Mouse (Mus musculus): ENCODE data around the gene Rhoc. TPM values are rescaled to one million over a fixed set of nuclear protein-coding genes. Genes with fewer than 3 reads are reported as not detected.
"Not testable (repeated sequence)": the region's sequence is repeated elsewhere in the genome, so short reads cannot be mapped to it uniquely, and the experiment has no call there.

The Rhoc gene
- polyA plus RNA-seq, 1 experiment from 2014 or later = 26.4 TPM

DNA sequence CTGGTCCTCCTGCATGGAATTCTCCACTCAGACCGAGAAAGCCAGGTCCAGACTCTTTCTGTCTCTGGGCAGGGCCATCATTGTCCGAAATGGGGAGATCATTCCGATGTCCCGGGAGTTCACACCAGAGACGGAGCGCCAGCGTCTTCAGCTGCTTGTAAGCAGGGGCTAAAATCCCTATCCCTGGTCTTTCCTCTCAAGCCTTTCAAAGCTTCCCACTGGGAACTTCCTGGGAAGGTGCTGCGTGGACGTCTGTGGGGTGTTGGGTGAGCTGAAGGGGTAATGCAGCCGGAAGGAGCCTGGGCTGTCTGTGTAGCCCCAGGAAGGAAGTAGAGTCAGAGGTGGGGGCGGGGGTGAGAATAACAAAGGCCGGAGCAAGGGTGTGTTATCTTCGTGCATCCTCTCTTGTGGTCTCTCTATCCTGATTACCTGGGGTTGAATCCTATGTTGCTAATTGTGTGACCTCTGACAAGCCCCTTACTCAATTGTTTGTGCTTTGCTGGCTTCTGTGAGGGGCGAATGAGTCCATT lies 4.1 kb upstream of the Rhoc start:
- DNase-seq (ENCODE audit: low spot score) = no peak

DNA sequence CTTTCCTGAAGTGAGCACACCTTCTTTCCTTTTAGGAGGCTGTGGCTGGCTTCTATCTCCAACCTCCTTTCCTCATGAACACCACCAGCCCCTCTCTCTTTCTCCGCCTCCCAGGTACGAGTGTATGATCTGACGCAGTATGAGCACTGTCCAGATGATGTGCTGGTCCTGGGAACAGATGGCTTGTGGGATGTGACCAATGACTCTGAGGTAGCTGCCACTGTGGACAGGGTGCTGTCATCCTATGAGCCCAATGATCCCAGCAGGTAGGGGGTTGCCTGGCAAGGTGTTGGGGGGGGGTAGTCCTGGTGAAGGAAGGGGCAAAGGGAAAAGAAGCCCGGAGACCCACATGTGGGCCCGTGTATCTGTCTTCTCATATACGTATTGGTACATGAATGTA lies 2.9 kb upstream of the Rhoc start:
- no peak for DNase-seq (ENCODE audit: low spot score)

DNA sequence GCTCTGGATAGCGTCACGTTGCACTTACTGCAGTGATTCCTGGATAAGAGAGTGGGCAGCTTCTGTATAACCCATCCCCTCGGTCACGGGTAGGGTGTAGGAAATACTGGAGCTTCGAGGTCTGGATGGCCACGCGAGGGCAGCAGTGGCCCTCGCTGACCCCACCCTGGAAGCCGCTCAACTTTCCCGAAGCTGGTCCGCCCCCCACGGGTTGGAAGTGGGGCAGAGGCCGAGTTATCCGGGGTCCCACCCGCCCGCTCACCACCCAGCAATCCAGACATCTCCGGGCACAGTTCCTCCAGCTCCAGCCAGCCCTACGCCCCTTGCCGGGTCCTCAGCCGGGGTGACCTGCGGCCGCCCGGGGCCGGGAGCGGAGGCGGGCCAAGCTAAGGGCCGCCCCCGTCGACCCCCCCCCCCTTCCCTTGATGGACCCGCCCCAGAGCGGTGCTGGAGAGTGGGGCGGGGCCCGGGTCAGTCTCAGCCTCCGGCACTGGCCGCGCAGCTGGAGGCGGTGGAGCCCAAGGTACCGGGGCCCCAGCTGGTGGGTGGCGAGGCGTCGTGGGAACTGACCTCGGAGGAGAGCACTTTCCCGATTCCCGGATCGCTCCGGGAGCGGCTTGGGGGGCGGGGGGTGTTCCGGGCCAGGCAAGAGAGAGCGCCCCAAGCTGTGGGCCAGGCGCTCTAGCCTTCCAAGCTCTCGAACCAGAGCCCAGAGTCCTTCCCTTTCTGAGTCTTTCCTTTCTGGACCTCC lies 561 bp downstream of the Rhoc start:
- DNase-seq (ENCODE audit: low spot score) = no peak

DNA sequence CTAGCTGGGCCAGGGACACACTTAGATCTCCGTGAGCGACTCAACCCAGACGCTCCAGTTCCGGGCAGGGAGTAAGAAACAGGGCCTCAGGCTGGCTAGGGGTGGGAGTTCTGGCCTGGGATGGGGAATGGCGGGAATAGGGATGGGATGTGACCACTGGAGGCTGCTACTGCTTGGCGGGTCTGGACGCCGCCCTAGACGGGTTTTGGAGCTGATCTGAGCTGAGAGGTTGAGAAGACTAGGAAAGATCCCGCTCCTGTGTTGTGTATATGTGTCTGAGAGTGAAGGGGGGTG lies 1.1 kb downstream of the Rhoc start:
- no peak for DNase-seq (ENCODE audit: low spot score)

DNA sequence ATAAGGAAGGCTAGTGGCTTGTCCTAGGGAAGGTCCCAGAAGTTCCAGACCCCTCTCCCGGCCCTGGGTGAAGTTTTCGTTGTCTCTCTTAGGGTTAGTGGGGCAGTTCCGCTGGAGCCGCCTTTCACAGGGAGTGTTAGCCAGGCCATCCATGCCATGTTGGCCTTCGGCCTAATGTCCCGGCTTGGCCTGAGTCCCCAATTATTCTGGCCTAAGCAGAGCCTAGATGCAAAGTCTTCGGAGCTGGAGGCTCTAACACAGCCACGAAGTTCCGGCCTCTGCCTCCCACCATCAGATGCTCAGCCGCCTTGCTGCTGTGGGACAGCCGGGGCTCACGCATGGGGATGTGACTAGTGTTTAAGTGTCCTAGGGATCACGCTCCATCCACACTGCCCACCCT lies 1.6 kb downstream of the Rhoc start:
- no peak for DNase-seq (ENCODE audit: low spot score)

DNA sequence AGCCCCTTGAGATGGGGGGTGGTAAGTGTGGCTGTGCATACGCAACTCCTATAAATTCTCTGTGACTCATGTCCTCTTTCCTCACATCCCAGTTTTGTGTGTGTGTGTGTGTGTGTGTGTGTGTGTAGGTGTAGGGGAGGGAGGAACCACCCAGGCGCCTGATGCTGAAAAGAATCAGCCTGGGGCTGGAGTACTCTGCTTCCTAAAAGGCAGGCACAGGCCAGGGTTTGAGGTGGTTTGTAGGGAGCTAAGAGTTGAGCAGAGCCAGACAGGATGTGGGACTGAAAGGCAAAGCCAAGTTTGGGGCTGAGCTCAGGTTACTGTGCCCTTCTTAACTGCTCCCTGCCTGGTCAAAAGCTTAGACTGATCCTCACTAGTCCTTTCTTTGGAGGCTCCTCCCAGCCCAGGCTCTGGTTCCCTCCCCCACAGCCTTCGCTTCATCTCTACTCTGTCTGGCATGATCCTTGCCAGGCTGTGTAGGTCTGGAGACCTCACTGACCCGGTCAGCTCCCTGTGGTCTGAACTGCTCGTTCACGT lies 2.3 kb downstream of the Rhoc start:
- DNase-seq (ENCODE audit: low spot score) = no peak

DNA sequence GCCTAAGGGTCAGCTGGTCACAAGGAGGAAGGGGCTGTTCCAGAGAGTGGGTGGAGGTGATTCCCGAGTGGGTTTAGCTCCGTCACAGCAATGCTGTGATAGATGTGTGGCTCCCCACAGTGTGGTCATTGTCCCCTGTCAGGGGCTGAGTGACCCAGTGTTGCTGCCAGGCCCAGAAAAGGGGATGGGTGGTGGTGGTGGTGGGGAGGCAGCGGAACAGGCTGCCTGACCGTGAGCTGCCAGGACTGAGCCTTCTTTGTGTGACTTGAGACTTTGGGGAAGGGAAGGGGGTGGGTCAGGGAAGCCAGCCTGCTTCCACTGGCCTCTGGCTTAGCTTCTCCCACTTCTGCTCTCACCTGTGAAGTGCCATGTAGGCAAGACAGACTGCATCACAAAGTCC lies 2.8 kb downstream of the Rhoc start:
- DNase-seq (ENCODE audit: low spot score) = no peak

DNA sequence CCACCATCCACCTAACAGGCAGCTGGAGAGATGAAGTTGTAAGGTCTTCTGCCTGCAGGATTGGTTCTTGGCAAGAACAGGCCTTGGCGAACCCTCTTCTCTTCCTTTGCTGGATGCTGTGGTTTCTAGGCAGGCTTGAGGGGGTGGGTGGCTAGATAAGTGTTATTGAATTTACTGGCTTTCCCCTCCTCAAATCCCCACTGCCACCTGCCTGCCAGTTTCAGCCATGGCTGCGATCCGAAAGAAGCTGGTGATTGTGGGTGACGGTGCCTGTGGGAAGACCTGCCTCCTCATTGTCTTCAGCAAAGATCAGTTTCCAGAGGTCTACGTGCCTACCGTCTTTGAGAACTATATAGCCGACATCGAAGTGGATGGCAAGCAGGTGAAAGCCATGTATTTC lies 3.5 kb downstream of the Rhoc start:
- DNase-seq (ENCODE audit: low spot score) = no peak

DNA sequence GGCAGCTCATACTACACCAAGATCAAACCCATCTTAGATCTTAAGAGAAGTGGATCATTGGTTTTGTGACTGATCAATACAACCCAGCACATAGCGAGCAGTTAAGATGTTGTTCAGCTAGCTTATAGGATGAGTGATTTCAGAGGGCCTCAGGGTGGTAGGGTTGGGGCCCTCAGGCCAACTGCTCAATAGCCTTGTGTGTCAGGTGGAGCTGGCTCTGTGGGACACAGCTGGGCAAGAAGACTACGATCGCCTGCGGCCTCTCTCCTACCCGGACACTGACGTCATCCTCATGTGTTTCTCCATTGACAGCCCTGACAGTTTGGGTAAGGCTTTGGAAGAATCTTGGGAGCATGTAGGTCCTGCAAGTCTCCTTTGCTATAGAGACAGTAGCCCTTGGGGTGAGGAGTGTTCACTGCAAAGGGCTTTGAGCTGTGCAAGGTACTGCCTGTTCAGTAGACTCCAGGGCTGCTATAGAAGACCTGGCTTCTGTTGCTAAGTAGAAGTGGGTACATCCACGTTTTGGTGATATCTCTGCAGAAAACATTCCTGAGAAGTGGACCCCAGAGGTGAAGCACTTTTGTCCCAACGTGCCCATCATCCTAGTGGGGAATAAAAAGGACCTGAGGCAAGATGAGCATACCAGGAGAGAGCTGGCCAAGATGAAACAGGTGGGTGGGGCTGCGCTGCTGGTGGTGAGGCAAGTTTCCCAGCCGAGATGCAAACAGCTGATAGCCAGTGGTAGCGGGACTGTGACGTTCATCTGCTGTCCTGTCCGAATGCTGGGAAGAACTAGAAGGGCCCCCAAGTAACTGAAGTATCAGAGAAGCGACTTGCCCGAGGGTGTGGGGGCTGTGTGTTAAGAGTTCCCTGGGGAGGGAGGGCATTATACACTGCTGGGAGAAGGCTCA lies 4.4 kb downstream of the Rhoc start:
- DNase-seq (ENCODE audit: low spot score) = no peak

DNA sequence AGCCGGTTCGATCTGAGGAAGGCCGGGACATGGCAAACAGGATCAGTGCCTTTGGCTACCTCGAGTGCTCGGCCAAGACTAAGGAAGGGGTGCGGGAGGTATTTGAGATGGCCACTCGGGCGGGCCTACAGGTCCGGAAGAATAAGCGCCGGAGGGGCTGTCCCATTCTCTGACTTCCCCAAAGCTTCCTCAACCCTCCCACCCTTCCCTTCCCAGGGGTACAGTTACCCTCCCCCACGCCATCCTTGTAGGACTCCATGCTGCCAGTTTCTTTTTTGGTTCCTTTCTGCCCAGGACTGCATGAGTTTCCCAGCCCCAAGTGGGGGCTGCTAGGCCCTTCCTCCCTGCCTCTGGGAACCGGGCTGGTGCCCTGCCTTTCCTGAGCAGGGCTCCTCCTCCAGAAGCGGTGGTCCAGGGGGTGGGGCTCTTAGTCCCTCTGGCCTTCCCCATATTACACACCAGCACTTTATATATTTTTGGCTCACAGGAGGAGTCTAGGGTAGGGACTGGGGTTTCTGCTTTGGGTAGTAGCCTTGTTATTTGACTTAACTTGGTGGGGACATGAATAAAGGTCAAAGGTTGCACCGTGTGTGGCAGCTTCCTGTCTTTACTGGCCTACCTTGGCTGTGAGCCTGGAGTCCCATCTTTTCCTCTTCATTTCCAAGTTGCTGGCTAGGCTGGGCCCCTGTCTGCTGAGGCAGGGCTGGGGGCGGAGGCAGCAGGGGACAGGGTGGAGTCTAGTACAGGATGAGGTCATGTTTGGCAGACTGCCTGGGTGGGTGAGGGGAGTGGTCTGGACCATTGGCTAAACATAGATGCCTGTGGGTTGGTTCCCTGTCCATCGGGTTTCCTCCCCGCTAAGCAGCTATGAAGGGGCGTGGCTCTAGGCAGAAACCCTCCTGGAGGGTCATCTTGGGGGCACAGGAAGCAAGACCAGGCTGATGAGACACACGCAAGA lies 6.0 kb downstream of the Rhoc start:
- no peak for DNase-seq (ENCODE audit: low spot score)

DNA sequence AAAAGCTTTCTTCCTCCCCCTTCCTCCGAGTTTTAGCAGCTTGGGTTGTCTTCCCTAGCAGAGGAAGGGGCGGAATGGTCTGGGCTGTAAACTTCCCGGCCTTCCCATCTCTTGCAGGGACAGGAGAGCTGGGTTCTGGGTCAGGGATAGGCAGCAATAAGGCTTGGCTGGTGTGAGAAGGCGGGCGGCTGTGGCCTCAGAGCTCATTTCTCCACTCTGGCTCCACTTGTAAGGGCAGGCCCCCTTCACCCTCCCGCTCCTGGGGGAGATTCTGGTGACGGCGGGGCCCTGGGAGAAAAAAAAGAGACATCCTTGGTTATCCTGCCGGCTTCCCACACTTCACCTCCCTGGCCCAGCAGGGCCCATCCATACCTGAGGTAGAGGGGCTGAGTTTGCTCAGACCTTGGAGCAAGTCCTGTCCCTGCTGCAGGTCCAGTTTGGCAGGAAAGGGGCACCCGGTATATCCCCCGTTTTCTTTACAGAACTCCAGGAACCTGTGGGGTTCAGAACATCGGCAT lies 6.8 kb downstream of the Rhoc start:
- DNase-seq (ENCODE audit: low spot score) = no peak

DNA sequence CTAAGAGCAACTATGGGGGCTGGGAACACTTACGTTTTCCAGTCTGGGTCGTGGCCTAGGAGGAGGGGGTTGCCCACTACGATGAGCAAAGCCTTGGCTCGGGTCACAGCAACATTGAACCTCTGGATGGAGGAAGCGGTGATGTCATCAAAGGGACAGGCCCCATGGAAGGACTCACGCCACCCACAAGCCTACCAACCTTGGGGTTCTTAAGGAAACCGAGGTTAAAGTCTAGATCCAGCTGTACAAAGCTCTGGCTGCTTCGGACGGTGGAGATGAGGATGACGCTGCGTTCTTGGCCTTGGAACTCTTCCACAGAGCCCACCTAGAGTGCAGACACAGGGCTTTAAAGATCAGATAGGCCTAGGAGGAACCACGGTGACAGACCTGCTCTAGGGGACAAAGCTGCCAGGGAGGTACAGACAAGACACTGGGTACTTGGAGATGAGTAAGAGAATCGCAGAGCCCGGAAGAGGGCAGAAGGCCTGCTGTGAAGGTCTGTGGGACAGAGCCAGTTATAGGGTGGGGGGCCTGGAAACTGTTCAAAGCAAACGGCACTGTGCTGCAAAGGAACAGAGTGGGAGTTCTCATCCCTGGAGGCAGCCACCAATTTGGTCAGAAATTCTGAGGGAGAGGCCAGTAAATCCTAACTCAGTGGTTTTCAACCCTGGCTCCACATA lies 7.6 kb downstream of the Rhoc start:
- no peak for DNase-seq (ENCODE audit: low spot score)

DNA sequence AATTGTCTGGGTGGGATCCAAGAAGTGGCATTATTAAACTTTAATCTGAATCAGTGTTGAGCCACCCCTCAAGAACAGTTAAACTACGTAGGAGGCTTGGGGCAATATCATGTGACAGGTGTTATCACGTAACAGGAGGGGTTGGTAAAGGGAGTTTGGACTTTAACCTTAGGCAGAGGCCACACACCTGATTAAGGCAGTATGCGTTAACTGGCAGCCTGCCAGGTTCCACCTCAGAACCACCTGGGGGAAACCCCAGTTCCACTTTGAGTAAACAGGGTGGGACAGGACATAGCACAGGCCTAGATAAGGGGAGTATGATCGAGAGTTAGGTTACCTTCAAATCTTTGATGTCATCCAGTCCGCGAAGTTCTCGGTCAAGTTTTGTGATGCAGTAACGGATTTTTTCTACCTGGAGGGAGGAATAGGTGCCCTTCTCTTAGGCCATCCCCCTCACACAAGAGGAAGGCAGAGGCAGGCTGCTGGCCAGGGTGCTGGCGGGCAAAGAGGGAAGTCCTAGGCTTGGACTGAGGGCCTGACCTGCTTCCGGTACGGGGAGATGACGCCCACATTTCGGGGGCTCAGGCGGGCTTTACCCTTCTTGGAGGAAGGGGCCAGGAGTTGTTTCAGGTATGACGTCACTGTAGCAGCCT lies 8.4 kb downstream of the Rhoc start:
- no peak for DNase-seq (ENCODE audit: low spot score)

DNA sequence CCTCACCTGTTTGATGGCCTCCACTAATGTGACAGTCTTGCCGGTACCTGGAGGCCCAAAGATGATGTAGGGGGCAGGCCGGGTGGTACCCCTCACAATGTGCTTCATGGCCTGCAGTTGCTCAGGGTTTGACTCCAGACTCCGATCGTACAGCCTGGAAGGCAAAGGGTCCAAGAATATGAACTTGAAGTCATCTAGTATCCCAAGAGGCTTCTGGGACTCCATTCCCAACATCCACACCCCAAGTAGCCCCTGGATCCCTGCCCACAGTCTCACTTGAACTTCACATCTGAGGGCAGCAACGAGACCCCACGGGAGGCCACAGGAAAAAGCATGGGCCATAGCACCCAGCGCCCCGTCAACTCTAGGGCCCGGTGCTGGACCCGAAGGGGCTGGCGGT lies 12.5 kb downstream of the Rhoc start:
- no peak for DNase-seq (ENCODE audit: low spot score)

DNA sequence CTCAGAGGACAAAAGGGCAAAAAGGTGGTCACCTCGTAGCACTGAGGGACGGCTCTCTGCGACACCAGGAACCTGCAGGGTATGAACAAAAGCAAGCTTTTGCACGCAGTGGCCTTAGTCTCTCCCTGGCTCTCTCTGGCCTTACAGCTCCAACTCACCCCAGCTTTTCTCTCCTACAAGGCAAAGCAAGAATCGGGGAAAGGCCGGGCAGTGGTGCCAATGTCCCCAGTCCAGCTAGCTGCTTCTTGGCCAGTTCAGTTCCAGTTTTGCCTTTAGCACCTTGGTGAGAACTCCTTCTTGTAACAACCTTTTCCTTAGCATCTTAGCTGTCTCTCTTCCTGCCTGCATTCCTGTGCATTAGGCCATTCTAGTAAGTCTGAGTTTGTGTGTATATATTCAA lies 13.3 kb downstream of the Rhoc start:
- DNase-seq (ENCODE audit: low spot score) = no peak

DNA sequence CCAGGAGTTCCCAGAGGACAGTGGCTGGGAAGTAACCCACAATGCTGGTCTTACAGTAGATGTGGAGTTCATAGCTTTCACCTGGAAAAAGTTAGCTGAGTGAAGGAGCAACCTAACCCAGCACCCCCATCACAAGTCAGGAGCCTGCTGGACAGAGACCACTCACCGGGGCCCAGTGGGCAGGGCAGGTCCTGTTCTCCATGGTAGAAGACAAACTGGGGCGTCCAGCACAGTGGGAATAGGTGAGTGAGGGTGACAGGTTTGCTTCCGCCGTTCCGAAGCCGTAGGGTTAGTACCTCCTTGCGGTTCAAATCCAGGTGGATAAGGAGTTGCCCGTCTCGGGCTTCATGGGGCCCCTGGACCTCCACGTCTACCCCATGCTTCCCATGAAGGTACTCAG lies 16.1 kb downstream of the Rhoc start:
- DNase-seq (ENCODE audit: low spot score) = no peak

DNA sequence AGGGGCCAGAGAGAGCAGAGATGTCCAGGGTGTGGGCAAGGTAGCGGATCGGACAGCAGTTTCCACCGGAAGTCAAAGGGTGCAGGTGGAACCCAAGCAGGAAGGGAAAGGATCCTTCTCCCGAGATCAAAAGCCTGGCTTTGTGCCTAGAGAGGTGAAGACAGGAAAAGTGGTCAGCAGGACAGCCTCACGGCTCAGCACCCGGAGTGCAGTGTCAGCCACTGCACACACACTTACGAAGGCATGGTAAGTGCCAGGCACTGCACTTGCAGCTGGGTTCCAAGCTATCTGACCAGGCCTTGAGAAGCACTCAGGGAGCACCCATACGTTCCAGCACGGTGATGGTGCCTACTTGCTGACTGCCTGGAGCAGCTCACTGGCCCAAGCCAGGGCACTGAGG lies 17.4 kb downstream of the Rhoc start:
- no peak for DNase-seq (ENCODE audit: low spot score)

DNA sequence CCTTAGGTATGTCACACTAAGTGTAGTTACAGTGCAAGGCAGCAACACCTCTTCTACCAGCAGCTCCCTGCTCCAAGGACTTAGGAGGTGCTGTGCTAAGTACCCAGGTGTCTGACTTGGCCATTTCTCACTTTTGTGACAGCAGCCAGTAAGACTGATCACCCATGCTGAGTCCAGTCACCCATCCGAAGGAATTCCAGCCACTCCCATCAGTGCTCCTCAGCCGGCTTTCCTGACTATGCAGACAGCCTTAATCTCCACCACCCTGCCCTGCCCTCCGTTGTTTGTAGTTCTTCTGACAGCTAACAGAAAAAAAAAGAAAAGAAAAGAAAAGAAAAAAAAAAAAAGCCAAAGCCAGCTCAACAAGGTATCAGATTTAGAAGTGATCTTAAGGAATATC lies 23.6 kb downstream of the Rhoc start:
- no peak for DNase-seq (ENCODE audit: low spot score)

DNA sequence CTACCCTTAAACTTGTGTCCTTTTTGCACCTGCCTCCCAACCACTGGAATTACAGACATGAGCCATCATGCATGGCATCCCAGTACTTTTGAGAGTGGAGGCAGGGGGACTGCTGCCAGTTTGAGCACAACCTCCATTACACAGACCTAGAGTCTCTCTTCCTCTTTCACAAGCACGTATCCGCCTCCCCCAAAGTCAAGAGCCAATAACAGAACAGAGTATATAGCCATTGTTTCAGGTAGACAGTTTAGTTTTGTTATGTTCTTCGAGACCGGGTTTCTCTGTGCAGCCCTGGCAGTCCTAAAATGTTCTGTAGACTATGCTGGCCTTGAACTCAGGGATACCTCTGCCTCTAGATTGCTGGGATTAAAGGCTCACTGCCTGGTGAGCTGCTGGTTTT lies 24.1 kb downstream of the Rhoc start:
- no peak for DNase-seq (ENCODE audit: low spot score)

DNA sequence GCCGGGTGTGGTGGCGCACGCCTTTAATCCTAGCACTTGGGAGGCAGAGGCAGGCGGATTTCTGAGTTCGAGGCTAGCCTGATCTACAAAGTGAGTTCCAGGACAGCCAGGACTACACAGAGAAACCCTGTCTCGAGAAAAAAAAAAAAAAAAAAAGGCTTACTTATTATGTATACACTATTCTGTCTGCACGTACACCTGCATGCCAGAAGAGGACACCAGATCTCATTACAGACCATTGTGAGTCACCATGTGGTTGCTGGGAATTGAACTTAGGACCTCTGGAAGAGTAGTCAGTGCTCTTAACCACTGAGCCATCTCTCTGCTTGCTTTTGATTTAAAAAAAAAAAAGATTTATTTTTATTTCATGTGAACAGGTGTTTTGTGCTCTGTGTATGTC lies 25.1 kb downstream of the Rhoc start:
- DNase-seq (ENCODE audit: low spot score) = not testable (repeated sequence)

All from thymus, postnatal 0 days (tissue).